Mouse (Mus musculus): ENCODE measurements around the gene Vps13d.

- TF ChIP-seq POLR2A (IDR thresholded peaks at IDR 0.05; ENCODE audit: insufficient read depth, low read depth, low read length) (no peak), CTCF (IDR thresholded peaks at IDR 0.05; ENCODE audit: insufficient read depth, low read depth, low read length) (no peak)
Measured at GRCm38 (mm10) chr4:145147006-145147961, 47.5 kb downstream of the Vps13d start.
